Mouse (Mus musculus) urinary bladder, postnatal 36 days (tissue): ENCODE measurements at regions not wholly inside any gene's neighbourhood (a gene's known extent, or its start where the extent isn't known, plus 50 kb on each side); places are given as distances from the start of the nearest gene placed in this dataset.

Experiments used
- DNase-seq, 2 experiments: peaks; one replicate each; pipeline ENCODE4 v3.0.0; 2022; ENCODE audit warnings: low spot score in 2 of 2, mixed read lengths in 1 of 2

- no peak for DNase-seq
These were observed 244.0 kb downstream of the Ttll7 start for GRCm38 (mm10) chr3:147096179-147096578.

- no peak for DNase-seq
These were observed 246.0 kb downstream of the Ttll7 start for GRCm38 (mm10) chr3:147098065-147098580.

GRCm38 (mm10) chr3:147098611-147099010, 246.4 kb downstream of the Ttll7 start:
- DNase-seq, result no peak

- no peak for DNase-seq
These were observed 247.1 kb downstream of the Ttll7 start for GRCm38 (mm10) chr3:147099143-147099713.

GRCm38 (mm10) chr3:147101053-147101764, 249.0 kb downstream of the Ttll7 start:
- no peak for DNase-seq

GRCm38 (mm10) chr3:147101765-147102113, 249.6 kb downstream of the Ttll7 start:
- DNase-seq, result no peak

GRCm38 (mm10) chr3:147103428-147103827, 251.3 kb downstream of the Ttll7 start:
- no peak for DNase-seq

- DNase-seq, result no peak
These were observed 265.4 kb downstream of the Ttll7 start for GRCm38 (mm10) chr3:147117609-147118008.

- DNase-seq, result no peak
These were observed 265.9 kb downstream of the Ttll7 start for GRCm38 (mm10) chr3:147118092-147118491.

GRCm38 (mm10) chr3:147118622-147119021, 266.5 kb downstream of the Ttll7 start:
- DNase-seq, result no peak

GRCm38 (mm10) chr3:147121826-147122225, 269.7 kb downstream of the Ttll7 start:
- no peak for DNase-seq

GRCm38 (mm10) chr3:147127740-147128139, 275.6 kb downstream of the Ttll7 start:
- DNase-seq, result no peak

GRCm38 (mm10) chr3:147132830-147133229, 280.7 kb downstream of the Ttll7 start:
- no peak for DNase-seq

GRCm38 (mm10) chr3:147133408-147133807, 281.2 kb downstream of the Ttll7 start:
- no peak for DNase-seq

- DNase-seq, result no peak
These were observed 288.2 kb downstream of the Ttll7 start for GRCm38 (mm10) chr3:147140414-147140813.

GRCm38 (mm10) chr3:147153456-147153855, 301.3 kb downstream of the Ttll7 start:
- DNase-seq, result no peak

GRCm38 (mm10) chr3:147153998-147154397, 301.8 kb downstream of the Ttll7 start:
- no peak for DNase-seq

- DNase-seq, result no peak
These were observed 311.0 kb downstream of the Ttll7 start for GRCm38 (mm10) chr3:147163126-147163525.

GRCm38 (mm10) chr3:147163540-147163939, 311.4 kb downstream of the Ttll7 start:
- DNase-seq, result no peak

- no peak for DNase-seq
These were observed 312.8 kb downstream of the Ttll7 start for GRCm38 (mm10) chr3:147164931-147165330.

- DNase-seq, result no peak
These were observed 314.4 kb downstream of the Ttll7 start for GRCm38 (mm10) chr3:147166555-147166954.

- DNase-seq, result no peak
These were observed 317.0 kb downstream of the Ttll7 start for GRCm38 (mm10) chr3:147169215-147169614.

- no peak for DNase-seq
These were observed 317.9 kb downstream of the Ttll7 start for GRCm38 (mm10) chr3:147170106-147170505.
